Mouse (Mus musculus) liver, adult 2 months (tissue): ENCODE measurements around the gene Tcte1.

Experiments used
- CTCF ChIP-seq: fragments of 200-500 bp; IDR thresholded peaks from 2 replicates; pipeline ENCODE4 v1.5.1; 2011; ENCODE audit warnings: low read depth, low read length, control low read depth
- POLR2A ChIP-seq: fragments of 200-500 bp; IDR thresholded peaks from 2 replicates; pipeline ENCODE4 v1.6.1; 2011; ENCODE audit warnings: low read length, control low read depth; ENCODE audit not compliant: insufficient read depth; ENCODE audit errors: extremely low read depth

DNA sequence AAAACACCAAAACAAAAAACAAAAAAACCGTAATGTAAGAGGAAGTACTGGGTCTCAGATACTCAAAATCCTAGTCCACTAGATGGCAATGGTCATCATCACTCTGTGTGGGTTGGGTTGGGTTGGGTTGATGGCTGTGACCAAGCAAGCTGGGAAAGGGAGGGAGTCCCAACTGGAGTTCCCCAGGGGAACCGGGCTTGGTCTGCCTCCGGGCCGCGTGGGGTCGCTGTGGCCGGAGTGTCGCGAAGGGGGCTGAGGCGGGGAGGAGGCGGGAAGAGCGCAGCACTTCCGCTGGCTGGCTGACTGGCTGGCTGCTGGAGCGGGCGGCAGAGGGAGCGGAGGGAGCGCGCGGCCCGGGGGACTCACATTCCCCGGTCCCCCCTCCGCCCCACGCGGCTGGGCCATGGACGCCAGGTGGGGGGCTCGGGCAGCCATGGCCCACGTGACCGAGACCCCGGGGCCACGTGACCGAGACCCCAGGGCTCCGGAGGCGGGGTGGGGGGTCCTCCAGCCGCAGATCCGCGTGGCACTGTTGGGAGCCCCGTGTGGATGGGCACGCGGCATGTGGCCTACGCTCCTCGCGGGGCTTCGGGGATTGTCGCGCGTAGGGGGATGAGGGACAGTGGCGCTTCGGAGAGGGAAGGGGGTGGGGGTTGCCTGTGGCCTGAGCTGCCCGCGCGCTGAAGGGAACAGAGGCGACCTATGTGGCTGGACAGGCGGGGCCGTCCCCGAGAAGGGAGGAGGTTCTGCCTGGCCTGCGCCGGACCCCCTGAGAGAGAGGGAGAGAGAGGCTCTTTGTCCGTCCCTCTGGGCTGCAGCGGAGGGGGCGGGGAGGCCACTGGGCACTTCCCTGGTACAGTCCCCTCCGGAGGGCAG lies 40.7 kb downstream of the Tcte1 start, which contains the start of gene Slc35b2:
- TF ChIP-seq POLR2A = peak; percentile 70; the same call in 1 of the 2 replicates
- TF ChIP-seq CTCF = peak; percentile 89
